Mouse (Mus musculus): ENCODE measurements around the gene Kcnk5. TPM values are rescaled to one million over a fixed set of nuclear protein-coding genes. Genes with fewer than 3 reads are reported as not detected.

The Kcnk5 gene
- polyA plus RNA-seq, 1 experiment from 2014 or later: 5.2 TPM

DNA sequence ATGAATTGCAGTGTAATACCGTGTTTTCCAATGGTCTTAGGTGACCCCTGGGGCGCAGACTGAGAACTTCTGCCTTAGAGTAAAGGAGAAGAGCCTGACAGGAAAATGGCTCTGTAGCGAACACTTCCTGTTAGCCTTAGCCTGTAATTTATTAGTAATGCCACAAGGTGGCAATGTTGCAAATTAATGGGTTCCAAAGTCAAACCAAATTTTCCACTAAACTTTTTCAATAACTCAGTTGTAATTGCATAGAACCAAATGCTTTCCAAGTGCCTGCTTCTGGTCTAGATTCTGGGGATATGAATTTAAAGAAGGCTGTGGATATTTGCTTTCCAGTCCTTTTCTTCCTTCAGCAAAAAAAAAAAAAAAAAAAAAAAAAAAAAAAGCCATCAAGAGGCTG is 69.4 kb downstream of the Kcnk5 start:
- no peaks in the 10 kb centered on the region for H3K36me3 ChIP-seq (ENCODE audit: insufficient read depth, low read length)
- peaks cover 3% of the 10 kb centered on the region; the same call in 1 of the 2 replicates for H3K4me1 ChIP-seq (ENCODE audit: insufficient read depth, low read depth, low read length)
- H3K4me2 ChIP-seq (replicated peaks; ENCODE audit: low read depth, low read length): no peak overlapping the region
- 77% methylated on average over 3 of the region's 3 CpGs for WGBS
- H3K9ac ChIP-seq (replicated peaks; ENCODE audit: low read depth): no peak overlapping the region
- TF ChIP-seq CTCF (IDR thresholded peaks at IDR 0.05) (no peak; the same call in 1 of the 2 replicates), EP300 (IDR thresholded peaks at IDR 0.05) (no peak)
- ATAC-seq: no peak
- H3K9me3 ChIP-seq (ENCODE audit: low read length): no peaks in the 10 kb centered on the region
- H3K27ac ChIP-seq (ENCODE audit: low read length): no peak overlapping the region
- H3K4me3 ChIP-seq (ENCODE audit: low read depth, low read length): no peak overlapping the region
- H3K27me3 ChIP-seq (replicated peaks; ENCODE audit: insufficient read depth, low read length): no peaks in the 10 kb centered on the region
- no peak for DNase-seq (ENCODE audit: low spot score)

DNA sequence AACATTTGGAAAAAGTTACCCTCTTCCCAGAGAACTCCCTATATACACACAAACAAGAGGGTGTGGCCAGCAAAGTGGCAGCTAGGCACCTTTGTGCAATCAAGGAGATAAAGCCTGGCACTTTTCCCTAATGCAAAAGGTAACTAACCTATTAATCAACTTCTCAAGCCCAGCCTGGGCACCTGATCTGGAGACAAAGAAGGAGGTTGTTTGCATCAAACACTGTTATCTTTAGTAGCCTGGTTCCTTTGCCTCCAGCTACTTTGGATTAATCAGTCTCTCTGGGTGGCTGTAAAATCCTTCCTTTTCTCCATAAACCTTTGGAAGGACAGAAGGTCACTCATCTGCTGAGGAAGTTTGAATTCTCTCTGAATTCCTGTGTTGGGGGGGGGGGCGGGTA is 70.7 kb downstream of the Kcnk5 start:
- H3K9me3 ChIP-seq (ENCODE audit: low read length): no peaks in the 10 kb centered on the region
- H3K36me3 ChIP-seq (ENCODE audit: insufficient read depth, low read length): no peaks in the 10 kb centered on the region
- no peaks in the 10 kb centered on the region for H3K4me1 ChIP-seq (ENCODE audit: insufficient read depth, low read depth, low read length)
- no peak overlapping the region for H3K27ac ChIP-seq (ENCODE audit: low read length)
- no peak overlapping the region for H3K4me2 ChIP-seq (replicated peaks; ENCODE audit: low read depth, low read length)
- ATAC-seq (no peak), DNase-seq (ENCODE audit: low spot score) (no peak)
- no peak overlapping the region for H3K4me3 ChIP-seq (ENCODE audit: low read depth, low read length)
- no peak for TF ChIP-seq EP300 (IDR thresholded peaks at IDR 0.05)
- no peak for TF ChIP-seq CTCF (IDR thresholded peaks at IDR 0.05)
- no peaks in the 10 kb centered on the region for H3K27me3 ChIP-seq (replicated peaks; ENCODE audit: insufficient read depth, low read length)
- 45% methylated on average over 1 of the region's 1 CpGs for WGBS
- H3K9ac ChIP-seq (replicated peaks; ENCODE audit: low read depth): no peak overlapping the region

DNA sequence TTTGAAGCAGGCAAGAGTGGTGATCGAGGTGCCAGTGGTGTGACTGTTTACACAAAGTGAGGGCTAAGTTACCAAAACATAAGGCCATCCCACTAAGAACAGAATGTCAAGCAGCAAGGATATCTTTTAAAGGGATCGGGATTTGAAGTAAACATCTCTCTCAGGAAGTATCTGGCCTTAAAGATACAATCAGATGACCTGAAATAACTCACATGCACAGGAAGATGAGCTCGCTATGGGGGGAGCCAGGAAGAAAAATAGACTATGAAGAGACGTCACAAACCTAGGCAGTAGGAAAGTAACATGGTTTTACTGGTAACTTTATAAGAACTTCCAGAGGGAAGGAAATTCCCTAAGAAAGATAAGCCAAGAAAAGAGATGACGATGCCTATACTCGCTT is 75.3 kb downstream of the Kcnk5 start:
- H3K4me3 ChIP-seq (ENCODE audit: low read depth, low read length): no peak overlapping the region
- ATAC-seq (peak; percentile 80), DNase-seq (ENCODE audit: low spot score) (peak; percentile 69)
- H3K27ac ChIP-seq (ENCODE audit: low read length): 0 out of 2 replicates have a peak overlapping the region, but pooled peaks have one; percentile 33
- WGBS: 41% methylated on average over 6 of the region's 6 CpGs
- H3K9me3 ChIP-seq (ENCODE audit: low read length): no peaks in the 10 kb centered on the region
- no peaks in the 10 kb centered on the region for H3K36me3 ChIP-seq (ENCODE audit: insufficient read depth, low read length)
- H3K27me3 ChIP-seq (replicated peaks; ENCODE audit: insufficient read depth, low read length): no peaks in the 10 kb centered on the region
- no peak overlapping the region for H3K9ac ChIP-seq (replicated peaks; ENCODE audit: low read depth)
- no peak for TF ChIP-seq CTCF (IDR thresholded peaks at IDR 0.05)
- TF ChIP-seq EP300 (IDR thresholded peaks at IDR 0.05): peak; percentile 99
- H3K4me2 ChIP-seq (replicated peaks; ENCODE audit: low read depth, low read length): no peak overlapping the region
- no peaks in the 10 kb centered on the region for H3K4me1 ChIP-seq (ENCODE audit: insufficient read depth, low read depth, low read length)

- no peaks in the 10 kb centered on the region for H3K9me3 ChIP-seq (ENCODE audit: low read length)
- DNase-seq (ENCODE audit: low spot score) (peak; percentile 64), ATAC-seq (peak; percentile 52)
- no peaks in the 10 kb centered on the region for H3K4me1 ChIP-seq (ENCODE audit: insufficient read depth, low read depth, low read length)
- no peak overlapping the region for H3K4me3 ChIP-seq (ENCODE audit: low read depth, low read length)
- WGBS: 17% methylated on average over 4 of the region's 4 CpGs
- TF ChIP-seq EP300 (IDR thresholded peaks at IDR 0.05) (peak; percentile 49; the same call in 1 of the 2 replicates), CTCF (IDR thresholded peaks at IDR 0.05) (no peak)
- no peak overlapping the region for H3K4me2 ChIP-seq (replicated peaks; ENCODE audit: low read depth, low read length)
- no peak overlapping the region for H3K27ac ChIP-seq (ENCODE audit: low read length)
- no peaks in the 10 kb centered on the region for H3K36me3 ChIP-seq (ENCODE audit: insufficient read depth, low read length)
- no peaks in the 10 kb centered on the region for H3K27me3 ChIP-seq (replicated peaks; ENCODE audit: insufficient read depth, low read length)
- no peak overlapping the region for H3K9ac ChIP-seq (replicated peaks; ENCODE audit: low read depth)
Measured at GRCm38 (mm10) chr14:20103207-20103606, 78.4 kb downstream of the Kcnk5 start.

DNA sequence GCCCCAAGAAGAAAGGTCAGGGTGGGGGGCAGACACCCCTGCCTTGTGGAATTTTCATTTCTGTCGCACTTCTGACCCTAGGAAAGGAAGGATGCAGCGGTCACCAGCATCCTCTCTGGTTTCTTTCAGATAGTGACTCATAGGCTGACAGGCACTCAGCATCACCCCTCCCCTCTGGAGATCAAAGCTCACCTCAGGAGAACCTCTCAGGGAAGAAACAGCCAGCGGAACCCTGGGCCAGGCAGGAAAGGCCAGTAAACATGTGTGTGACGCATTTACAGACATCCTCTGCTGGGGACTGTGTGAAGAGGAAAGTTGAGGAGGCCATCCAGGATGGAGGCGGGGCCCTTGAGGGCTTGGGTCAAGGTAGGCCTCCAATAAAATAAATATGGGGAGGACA is 83.5 kb downstream of the Kcnk5 start:
- Histone ChIP-seq H3K4me1 (ENCODE audit: insufficient read depth, low read depth, low read length) (no peaks in the 10 kb centered on the region), H3K9ac (replicated peaks; ENCODE audit: low read depth) (no peak overlapping the region), H3K4me3 (ENCODE audit: low read depth, low read length) (no peak overlapping the region), H3K36me3 (ENCODE audit: insufficient read depth, low read length) (no peaks in the 10 kb centered on the region), H3K27ac (ENCODE audit: low read length) (no peak overlapping the region), H3K27me3 (replicated peaks; ENCODE audit: insufficient read depth, low read length) (no peaks in the 10 kb centered on the region), H3K9me3 (ENCODE audit: low read length) (no peaks in the 10 kb centered on the region), H3K4me2 (replicated peaks; ENCODE audit: low read depth, low read length) (no peak overlapping the region)
- peak; percentile 67 for DNase-seq (ENCODE audit: low spot score)
- ATAC-seq: peak; percentile 94
- WGBS: 22% methylated on average over 5 of the region's 5 CpGs
- TF ChIP-seq CTCF (IDR thresholded peaks at IDR 0.05): no peak
- TF ChIP-seq EP300 (IDR thresholded peaks at IDR 0.05): peak; percentile 98

DNA sequence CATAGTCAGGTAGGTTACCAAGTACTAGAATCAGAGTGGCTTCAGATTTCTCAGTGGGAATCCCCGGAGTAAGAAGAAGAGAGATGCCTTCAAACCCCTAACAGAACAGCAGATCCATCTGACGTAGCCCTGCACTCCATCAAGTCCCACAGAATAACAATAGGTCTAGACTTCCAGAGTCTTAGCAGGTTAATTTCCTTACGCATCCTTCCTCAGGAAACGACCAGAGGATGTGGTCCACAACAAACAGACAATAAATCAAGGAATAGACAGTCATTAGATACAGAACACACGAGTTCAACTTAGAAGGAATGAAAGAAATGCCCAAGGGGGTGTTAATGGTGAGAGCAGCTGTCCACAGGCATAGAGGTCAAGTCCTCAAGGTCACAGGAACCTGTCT is 86.7 kb downstream of the Kcnk5 start:
- Histone ChIP-seq H3K27ac (ENCODE audit: low read length) (no peak overlapping the region), H3K9me3 (ENCODE audit: low read length) (no peaks in the 10 kb centered on the region), H3K4me3 (ENCODE audit: low read depth, low read length) (no peak overlapping the region), H3K36me3 (ENCODE audit: insufficient read depth, low read length) (no peaks in the 10 kb centered on the region), H3K4me2 (replicated peaks; ENCODE audit: low read depth, low read length) (no peak overlapping the region), H3K9ac (replicated peaks; ENCODE audit: low read depth) (no peak overlapping the region), H3K4me1 (ENCODE audit: insufficient read depth, low read depth, low read length) (no peaks in the 10 kb centered on the region), H3K27me3 (replicated peaks; ENCODE audit: insufficient read depth, low read length) (no peaks in the 10 kb centered on the region)
- no peak for TF ChIP-seq CTCF (IDR thresholded peaks at IDR 0.05)
- TF ChIP-seq EP300 (IDR thresholded peaks at IDR 0.05): peak; percentile 92
- peak; percentile 47 for DNase-seq (ENCODE audit: low spot score)
- WGBS: 37% methylated on average over 5 of the region's 5 CpGs
- ATAC-seq: peak; percentile 56

DNA sequence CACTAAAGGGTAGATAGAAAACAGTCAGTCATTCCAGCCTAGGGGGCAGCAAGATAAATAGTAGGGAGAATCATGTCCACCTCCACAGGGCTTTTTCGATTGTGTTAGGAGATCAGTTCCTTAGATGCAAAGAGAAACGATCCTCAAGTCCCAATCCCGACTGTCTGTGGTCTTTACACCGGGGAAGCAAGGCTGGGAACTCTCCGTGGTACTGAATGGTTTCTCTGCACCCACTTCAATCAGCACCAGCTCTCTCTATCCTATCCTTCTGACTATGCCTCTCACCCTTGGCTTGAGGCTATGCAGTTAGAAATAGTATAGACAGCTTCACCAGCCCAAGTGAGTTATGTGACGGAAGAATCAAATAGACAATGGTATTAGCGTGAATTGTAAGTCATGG is 88.1 kb downstream of the Kcnk5 start:
- DNase-seq (ENCODE audit: low spot score) (peak; percentile 79), ATAC-seq (no peak; the same call in 1 of the 2 replicates)
- Histone ChIP-seq H3K27me3 (replicated peaks; ENCODE audit: insufficient read depth, low read length) (no peaks in the 10 kb centered on the region), H3K4me1 (ENCODE audit: insufficient read depth, low read depth, low read length) (no peaks in the 10 kb centered on the region), H3K27ac (ENCODE audit: low read length) (no peak overlapping the region), H3K36me3 (ENCODE audit: insufficient read depth, low read length) (no peaks in the 10 kb centered on the region), H3K9ac (replicated peaks; ENCODE audit: low read depth) (no peak overlapping the region), H3K9me3 (ENCODE audit: low read length) (no peaks in the 10 kb centered on the region), H3K4me3 (ENCODE audit: low read depth, low read length) (no peak overlapping the region), H3K4me2 (replicated peaks; ENCODE audit: low read depth, low read length) (no peak overlapping the region)
- TF ChIP-seq CTCF (IDR thresholded peaks at IDR 0.05): no peak
- no peak for TF ChIP-seq EP300 (IDR thresholded peaks at IDR 0.05)
- 17% methylated on average over 7 of the region's 7 CpGs for WGBS

Other genes with a start within 250 kb of the Kcnk5 start
- 27.9 and 29.5 TPM in 2 replicates for gene Gng2, start 204.2 kb downstream of the Kcnk5 start, polyA plus RNA-seq (2015; fragmentation: Nextera tagmentation; extraction: Ambion mirVana)
- 18.6 and 18.9 TPM in 2 replicates for gene Saysd1, start 43.3 kb downstream of the Kcnk5 start, polyA plus RNA-seq (2015; fragmentation: Nextera tagmentation; extraction: Ambion mirVana)
- 0.20 TPM in 1 of 2 replicates, not detected in the other for gene Kcnk16, start 87.4 kb upstream of the Kcnk5 start, polyA plus RNA-seq (2015; fragmentation: Nextera tagmentation; extraction: Ambion mirVana)
- gene Nudt13, start 112.9 kb upstream of the Kcnk5 start, polyA plus RNA-seq (2015; fragmentation: Nextera tagmentation; extraction: Ambion mirVana): 12.6 and 13.0 TPM in 2 replicates
- gene Ecd, start 166.3 kb upstream of the Kcnk5 start, polyA plus RNA-seq (2015; fragmentation: Nextera tagmentation; extraction: Ambion mirVana): 19.0 and 19.1 TPM in 2 replicates
- gene Fam149b, start 166.4 kb upstream of the Kcnk5 start, polyA plus RNA-seq (2015; fragmentation: Nextera tagmentation; extraction: Ambion mirVana): 14.7 and 16.9 TPM in 2 replicates
- 34.7 and 37.9 TPM in 2 replicates for gene Dnajc9, start 207.1 kb upstream of the Kcnk5 start, polyA plus RNA-seq (2015; fragmentation: Nextera tagmentation; extraction: Ambion mirVana)
- gene Mrps16, start 211.8 kb upstream of the Kcnk5 start, polyA plus RNA-seq (2015; fragmentation: Nextera tagmentation; extraction: Ambion mirVana): 58.5 and 64.4 TPM in 2 replicates